Mouse (Mus musculus) layer of hippocampus, postnatal 25 days (tissue): ENCODE measurements around the gene Zmat3. TPM values are rescaled to one million over a fixed set of nuclear protein-coding genes. Genes with fewer than 3 reads are reported as not detected.

Source experiments
- DNase-seq, 2 experiments: peaks; one replicate each; pipeline ENCODE4 v3.0.0; 2022; ENCODE audit warnings: mixed read lengths in 2 of 2, low spot score in 1 of 2; ENCODE audit errors: extremely low spot score in 1 of 2
- total RNA-seq, 2 experiments: library from RNA; stranded (reverse); gene quantifications; 2 replicates each; pipeline ENCODE4 v1.2.3; 2021

Zmat3 gene
- total RNA-seq, 2 experiments from 2014 or later, result 66.4 to 74.3 TPM

GRCm38 (mm10) chr3:32292001-32292400 lies 73.8 kb downstream of the Zmat3 start:
- DNase-seq, result no peak

Other genes starting within 250 kb of the Zmat3 start
- 10 to 100 TPM; 43.6 to 44.0 TPM for gene Pik3ca, start 31.7 kb upstream of the Zmat3 start, total RNA-seq
- under 1 TPM in 1 of 2 experiments, not detected in 1; 0.66 TPM for gene Kcnmb3, start 126.2 kb upstream of the Zmat3 start, total RNA-seq
- 10 to 100 TPM; 30.5 to 36.1 TPM for gene Zfp639, start 144.2 kb upstream of the Zmat3 start, total RNA-seq
- gene Mfn1, start 163.5 kb upstream of the Zmat3 start, total RNA-seq, result 100 to 1,000 TPM in 1 of 2 experiments, 10 to 100 TPM in 1; 87.7 to 100 TPM